Mouse (Mus musculus) bone marrow, adult 2 months (tissue): ENCODE measurements around the gene Ces1g. TPM values are rescaled to one million over a fixed set of nuclear protein-coding genes. Genes with fewer than 3 reads are reported as not detected.

Source experiments
- H3K27ac ChIP-seq: fragments of 200-500 bp; 2 replicates; pipeline ENCODE4 v1.5.1; 2012; ENCODE audit warnings: low read depth, mild to moderate bottlenecking, control low read depth, inconsistent platforms, low read length; ENCODE audit not compliant: control insufficient read depth, poor library complexity, insufficient read depth
- H3K4me1 ChIP-seq: fragments of 200-500 bp; 2 replicates; pipeline ENCODE4 v1.6.1; 2011; ENCODE audit warnings: low read length; ENCODE audit not compliant: control insufficient read depth, insufficient read depth
- H3K4me3 ChIP-seq: fragments of 200-500 bp; replicated peaks from 2 replicates; pipeline ENCODE3; 2011; ENCODE audit warnings: mild to moderate bottlenecking, low read depth, low read length, control low read depth; ENCODE audit not compliant: control insufficient read depth
- CTCF ChIP-seq: fragments of 200-500 bp; IDR thresholded peaks from 2 replicates; pipeline ENCODE4 v1.5.1; 2011; ENCODE audit warnings: low read length, control low read depth; ENCODE audit not compliant: control insufficient read depth, insufficient read depth
- POLR2A ChIP-seq: fragments of 200-500 bp; IDR thresholded peaks from 2 replicates; pipeline ENCODE4 v1.6.1; 2011; ENCODE audit warnings: low read depth, mild to moderate bottlenecking, control low read depth, low read length, borderline replicate concordance; ENCODE audit not compliant: control insufficient read depth
- WGBS: fragments of 180-500 bp; shearing (Covaris S2); methylation state at CpG from one replicate; pipeline ENCODE4 v1.1.7; 2018; 5-methylcytosine and 5-hydroxymethylcytosine counted together
- polyA plus RNA-seq: library from polyadenylated mRNA; stranded (reverse); fragments of >200 nt; gene quantifications from 2 replicates; pipeline ENCODE4 v1.2.4, GENCODE M21; 2011; ENCODE audit warnings: low replicate concordance; ENCODE audit not compliant: missing spikeins, insufficient read depth, insufficient read length

The Ces1g gene
- polyA plus RNA-seq, 1 experiment = 0.62 TPM

DNA sequence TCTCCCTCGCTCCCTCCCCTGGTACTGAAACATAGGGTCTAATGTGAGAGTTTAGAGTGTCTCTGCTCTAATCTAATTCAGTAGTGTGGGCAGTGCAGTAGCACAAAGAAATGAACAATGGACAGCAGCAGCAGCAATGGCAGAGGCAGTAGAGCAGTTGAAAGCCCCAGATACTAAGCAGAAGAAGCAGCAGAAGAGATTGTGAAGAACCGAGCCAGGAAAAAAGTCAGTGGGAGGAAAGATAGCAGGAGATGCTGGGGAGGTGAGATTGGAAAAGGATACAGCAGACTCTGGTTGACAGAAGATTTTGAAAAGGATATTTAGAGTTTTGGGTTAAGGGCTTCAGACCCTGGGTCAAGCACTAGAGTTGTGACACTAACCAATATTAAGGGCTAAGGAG lies 21.6 kb downstream of the Ces1g start:
- TF ChIP-seq POLR2A = no peak
- TF ChIP-seq CTCF = no peak
- H3K4me1 ChIP-seq = no peaks in the 10 kb centered on the region
- 65% methylated on average over 2 of the region's 2 CpGs for WGBS
- no peak overlapping the region for H3K27ac ChIP-seq
- no peak overlapping the region for H3K4me3 ChIP-seq

DNA sequence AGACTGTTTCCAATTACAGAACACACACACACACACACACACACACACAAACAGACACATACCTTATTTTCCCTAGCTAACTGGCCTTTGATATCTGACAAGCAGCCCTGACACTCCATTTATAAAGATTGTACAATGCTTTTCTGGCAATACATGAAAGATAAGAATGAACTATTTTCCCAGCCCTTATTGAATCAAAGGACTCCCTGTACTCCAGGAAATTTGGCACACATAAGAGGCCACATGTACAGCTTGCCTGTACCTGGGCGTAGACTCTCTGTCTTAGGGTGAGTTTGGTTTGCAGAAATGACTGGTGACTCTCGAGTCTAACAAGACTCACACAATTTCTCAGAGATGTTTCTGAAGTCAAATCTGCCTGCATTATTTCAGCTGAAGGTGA lies 53.2 kb downstream of the Ces1g start:
- Histone ChIP-seq H3K4me3 (no peak overlapping the region), H3K4me1 (no peaks in the 10 kb centered on the region), H3K27ac (no peak overlapping the region)
- TF ChIP-seq POLR2A (no peak), CTCF (no peak)
- WGBS = 61% methylated on average over 2 of the region's 2 CpGs

DNA sequence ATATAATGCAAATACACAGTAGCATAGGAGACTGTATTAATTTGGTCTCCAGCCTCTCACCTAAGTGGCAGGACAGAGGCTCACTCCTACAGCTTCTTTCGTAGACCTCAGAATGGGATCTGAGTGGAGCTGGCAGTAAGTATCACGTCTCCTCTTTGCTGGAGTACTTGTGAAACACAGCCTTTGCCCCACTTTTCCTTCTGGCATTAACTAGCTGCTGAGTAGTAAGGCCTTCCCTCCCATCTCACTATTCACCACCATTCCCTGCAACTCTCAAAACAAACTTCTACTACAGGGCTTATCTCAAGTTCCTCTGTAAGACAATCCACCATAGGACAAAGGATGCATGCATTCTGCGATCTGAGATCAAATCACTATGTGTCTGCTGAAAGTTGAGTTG lies 54.8 kb downstream of the Ces1g start:
- TF ChIP-seq POLR2A (no peak), CTCF (no peak)
- Histone ChIP-seq H3K27ac (no peak overlapping the region), H3K4me1 (no peaks in the 10 kb centered on the region), H3K4me3 (no peak overlapping the region)
- WGBS = 68% methylated on average over 3 of the region's 3 CpGs

DNA sequence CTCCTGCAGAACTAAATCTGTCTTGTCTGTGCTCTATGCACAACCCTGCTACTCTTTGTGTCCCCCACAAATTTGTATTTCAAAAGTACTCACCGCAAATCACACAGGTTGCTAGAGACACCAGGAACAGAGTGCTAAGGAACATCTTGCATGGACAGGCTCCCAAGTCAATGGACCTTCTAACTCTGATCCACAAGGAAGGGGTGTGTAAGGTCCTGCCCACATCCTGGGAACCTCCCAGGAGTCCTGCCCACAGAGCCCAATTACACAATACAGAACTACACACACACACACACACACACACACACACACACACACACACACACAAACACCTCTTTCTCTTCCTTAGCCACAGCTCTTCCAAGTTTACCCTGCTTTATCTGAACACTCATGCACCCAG lies 57.6 kb downstream of the Ces1g start, which contains the start of gene Ces1f:
Gene Ces1f (minus strand): TSS at position 192 of the 400 bp plus-strand sequence.
- 94% methylated on average over 1 of the region's 1 CpGs for WGBS
- TF ChIP-seq CTCF (no peak), POLR2A (no peak)
- no peak within 1 kb of the TSS for H3K4me3 ChIP-seq
- no peaks in the 10 kb centered on the region for H3K4me1 ChIP-seq
- H3K27ac ChIP-seq = no peak within 1 kb of the TSS

DNA sequence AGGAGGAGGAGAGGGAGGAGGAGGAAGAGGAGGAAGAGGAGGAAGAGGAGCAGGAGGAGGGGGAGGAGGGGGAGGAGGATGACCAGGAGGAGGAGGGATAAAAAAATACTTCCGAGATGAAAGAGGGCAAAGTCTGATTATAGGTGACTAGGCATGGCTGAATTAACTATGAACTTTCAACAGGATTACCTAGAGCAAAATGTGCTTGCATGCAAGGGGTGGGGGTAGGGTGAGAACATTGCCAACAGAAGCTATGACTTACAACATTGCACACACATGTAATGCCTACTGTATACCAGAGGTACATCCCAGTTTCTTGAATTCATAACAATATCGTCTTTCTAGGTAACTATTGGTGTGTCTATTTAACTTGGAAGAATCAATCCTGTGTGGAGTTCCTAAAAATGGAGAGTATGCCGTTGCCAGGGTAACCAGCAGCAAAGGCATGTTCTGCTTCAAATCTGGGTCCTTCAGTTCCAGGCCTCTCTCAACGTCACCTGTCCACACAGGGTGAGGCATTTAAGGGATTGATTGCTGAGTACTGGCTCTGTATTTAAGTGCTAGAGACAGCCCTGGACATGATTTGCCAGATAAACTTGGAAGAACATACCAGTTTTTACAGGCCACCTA lies 58.8 kb downstream of the Ces1g start:
- no peak for TF ChIP-seq POLR2A
- TF ChIP-seq CTCF = no peak
- Histone ChIP-seq H3K4me3 (no peak overlapping the region), H3K4me1 (no peaks in the 10 kb centered on the region), H3K27ac (no peak overlapping the region)
- WGBS = 72% methylated on average over 4 of the region's 4 CpGs

DNA sequence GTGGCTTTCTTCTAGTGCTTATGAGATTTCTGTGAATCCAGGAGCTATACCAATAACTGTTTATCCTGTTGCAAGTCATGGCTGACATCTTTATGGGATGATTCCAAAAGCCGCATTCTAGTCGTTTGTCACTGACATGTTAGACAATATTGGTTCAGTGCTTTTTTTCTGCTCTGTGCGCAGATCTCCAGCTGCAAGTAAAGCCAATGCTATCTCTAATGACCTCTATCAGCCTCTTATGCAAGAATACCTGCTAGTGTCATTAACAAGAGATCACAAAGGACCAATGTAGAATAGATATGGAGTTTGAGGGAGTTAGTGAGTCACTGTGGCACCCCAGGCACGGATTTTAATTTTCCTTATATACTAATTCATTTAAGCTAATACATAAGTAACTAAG lies 62.5 kb downstream of the Ces1g start:
- Histone ChIP-seq H3K4me1 (no peaks in the 10 kb centered on the region), H3K27ac (no peak overlapping the region), H3K4me3 (no peak overlapping the region)
- TF ChIP-seq CTCF (no peak), POLR2A (no peak)
- WGBS = 78% methylated on average over 4 of the region's 4 CpGs

DNA sequence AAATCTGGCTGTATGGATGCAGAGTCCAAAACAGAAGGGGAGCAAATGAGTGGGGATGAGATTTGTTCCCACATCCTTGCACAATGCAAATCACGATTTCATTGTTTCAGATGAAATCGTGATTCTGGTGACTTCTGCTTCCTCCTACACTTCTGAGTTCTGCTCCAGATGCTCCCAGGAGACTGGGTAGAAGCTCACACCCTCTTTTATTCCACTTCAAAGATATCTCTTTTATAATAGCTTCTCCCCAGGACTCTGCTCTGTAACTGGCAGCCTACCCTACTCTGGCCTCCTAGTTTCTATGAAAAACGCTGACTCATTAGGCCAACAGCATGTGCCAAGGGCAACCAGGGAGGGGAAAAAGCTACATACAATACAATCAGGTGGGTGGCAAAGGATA lies 63.8 kb downstream of the Ces1g start:
- WGBS = 59% methylated on average over 3 of the region's 3 CpGs
- no peak overlapping the region for H3K27ac ChIP-seq
- no peaks in the 10 kb centered on the region for H3K4me1 ChIP-seq
- TF ChIP-seq POLR2A = no peak
- TF ChIP-seq CTCF = no peak
- H3K4me3 ChIP-seq = no peak overlapping the region

DNA sequence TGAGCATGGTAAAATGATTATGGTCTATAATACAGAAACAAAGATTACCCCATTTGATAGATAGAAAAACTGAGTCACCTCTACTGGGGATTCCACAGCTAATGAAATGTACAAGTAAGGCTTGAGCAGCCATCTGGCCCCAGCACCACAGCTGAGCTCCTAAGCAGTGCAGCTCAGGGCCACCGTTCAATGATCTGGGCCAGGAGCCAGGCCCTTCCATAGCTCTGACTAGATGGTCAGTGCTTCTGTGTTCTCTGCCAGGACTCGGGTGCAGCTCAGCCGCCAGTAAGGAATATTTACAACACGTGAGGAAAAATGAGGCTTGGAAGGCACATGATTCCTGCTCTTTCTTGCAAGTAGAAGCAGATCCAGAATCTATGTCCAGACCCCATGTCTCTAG lies 64.4 kb downstream of the Ces1g start:
- H3K4me3 ChIP-seq = no peak overlapping the region
- no peak for TF ChIP-seq CTCF
- 85% methylated on average over 4 of the region's 4 CpGs for WGBS
- no peak overlapping the region for H3K27ac ChIP-seq
- no peaks in the 10 kb centered on the region for H3K4me1 ChIP-seq

DNA sequence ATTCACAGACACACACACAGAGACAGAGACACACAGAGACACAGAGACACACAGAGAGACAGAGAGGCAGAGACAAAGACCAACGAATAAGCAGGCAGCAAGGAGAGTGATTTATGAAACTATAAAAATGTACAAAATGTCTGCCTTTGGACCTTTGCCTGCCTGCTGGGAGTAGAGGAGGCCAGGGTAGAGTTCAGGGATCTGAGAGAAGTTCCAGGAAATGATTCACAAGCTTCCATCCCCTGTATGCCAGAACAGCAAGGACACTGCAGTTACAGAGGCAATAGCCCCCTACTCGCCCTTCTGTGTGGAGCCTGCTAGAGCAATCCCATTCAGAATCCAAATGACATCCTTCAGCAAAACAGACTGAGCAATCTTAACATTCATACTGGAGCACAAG lies 75.7 kb downstream of the Ces1g start:
- no peak overlapping the region for H3K27ac ChIP-seq
- TF ChIP-seq POLR2A = no peak
- no peak for TF ChIP-seq CTCF
- no peak overlapping the region for H3K4me3 ChIP-seq
- 48% methylated on average over 2 of the region's 2 CpGs for WGBS
- no peaks in the 10 kb centered on the region for H3K4me1 ChIP-seq
